Mouse (Mus musculus) MEL (cell line): ENCODE measurements at regions not wholly inside any gene's neighbourhood (a gene's known extent, or its start where the extent isn't known, plus 50 kb on each side); places are given as distances from the start of the nearest gene placed in this dataset.

Source experiments
- DNase-seq: peaks from one replicate; pipeline ENCODE4 v3.0.0; 2011; ENCODE audit warnings: low read depth, low spot score
- H3K27ac ChIP-seq: 2 replicates; pipeline ENCODE4 v1.5.1; 2012; ENCODE audit warnings: low read depth, mild to moderate bottlenecking, control low read depth, low read length, moderate library complexity; ENCODE audit not compliant: control insufficient read depth
- H3K27me3 ChIP-seq, 2 experiments: fragments of 150-350 bp in 1 of 2; sonication (generic) in 1 of 2; 2 replicates each; pipeline ENCODE4 v1.6.1; 2012; ENCODE audit warnings: low read length in 2 of 2, mild to moderate bottlenecking in 2 of 2, improper control_type of control experiment in 1 of 2, moderate library complexity in 1 of 2; ENCODE audit not compliant: insufficient read depth in 2 of 2, control insufficient read depth in 1 of 2
- H3K36me3 ChIP-seq, 2 experiments: 2 replicates each; pipeline ENCODE4 v1.6.1; 2012 to 2014; ENCODE audit warnings: low read length in 2 of 2, improper control_type of control experiment in 1 of 2, inconsistent platforms in 1 of 2, mild to moderate bottlenecking in 1 of 2; ENCODE audit not compliant: insufficient read depth in 2 of 2, control insufficient read depth in 1 of 2
- H3K4me1 ChIP-seq, 2 experiments: fragments of 150-350 bp in 1 of 2; sonication (generic) in 1 of 2; 2 replicates each; pipeline ENCODE4 v1.6.1; 2012; ENCODE audit warnings: low read length in 2 of 2, improper control_type of control experiment in 1 of 2, mild to moderate bottlenecking in 1 of 2; ENCODE audit not compliant: insufficient read depth in 2 of 2, control insufficient read depth in 1 of 2
- H3K4me3 ChIP-seq, 2 experiments: fragments of 150-350 bp in 1 of 2; sonication (generic) in 1 of 2; 2 replicates each; pipeline ENCODE4 v1.5.1; 2012; ENCODE audit warnings: low read depth in 2 of 2, low read length in 2 of 2, mild to moderate bottlenecking in 2 of 2, moderate library complexity in 2 of 2, control low read depth in 1 of 2, improper control_type of control experiment in 1 of 2; ENCODE audit not compliant: control insufficient read depth in 1 of 2, insufficient read depth in 1 of 2
- H3K79me2 ChIP-seq: 2 replicates; pipeline ENCODE4 v1.6.1; 2012; ENCODE audit warnings: mild to moderate bottlenecking, low read length, moderate library complexity; ENCODE audit not compliant: control insufficient read depth, poor library complexity, insufficient read depth
- H3K9ac ChIP-seq: 2 replicates; pipeline ENCODE4 v1.6.1; 2012; ENCODE audit warnings: low read depth, mild to moderate bottlenecking, control low read depth, low read length, moderate library complexity; ENCODE audit not compliant: control insufficient read depth, poor library complexity, severe bottlenecking
- H3K9me3 ChIP-seq: fragments of 150-350 bp; sonication (generic); replicated peaks from 2 replicates; pipeline ENCODE4 v1.6.1; 2012; ENCODE audit warnings: mild to moderate bottlenecking, low read length, improper control_type of control experiment, moderate library complexity; ENCODE audit not compliant: insufficient read depth
- BHLHE40 ChIP-seq: IDR thresholded peaks from 2 replicates; pipeline ENCODE4 v1.6.1; 2012; ENCODE audit warnings: low read depth, mild to moderate bottlenecking, inconsistent platforms, low read length, improper control_type of control experiment, borderline replicate concordance
- CHD2 ChIP-seq: IDR thresholded peaks from 2 replicates; pipeline ENCODE4 v1.6.1; 2011; ENCODE audit warnings: low read length, improper control_type of control experiment
- E2F4 ChIP-seq: IDR thresholded peaks from 2 replicates; pipeline ENCODE4 v1.6.1; 2011; ENCODE audit warnings: low read depth, low read length, improper control_type of control experiment, borderline replicate concordance
- ELF1 ChIP-seq: IDR thresholded peaks from 2 replicates; pipeline ENCODE4 v1.6.1; 2014; ENCODE audit warnings: low read depth, mild to moderate bottlenecking, inconsistent platforms, low read length, improper control_type of control experiment, moderate library complexity
- EP300 ChIP-seq, 2 experiments: IDR thresholded peaks; 2 replicates each; pipeline ENCODE4 v1.6.1; 2011; ENCODE audit warnings: improper control_type of control experiment in 2 of 2, low read length in 2 of 2, low read depth in 1 of 2, mild to moderate bottlenecking in 1 of 2
- ETS1 ChIP-seq: IDR thresholded peaks from 2 replicates; pipeline ENCODE4 v1.6.1; 2012; ENCODE audit warnings: low read depth, mild to moderate bottlenecking, inconsistent platforms, low read length, improper control_type of control experiment, moderate library complexity
- GABPA ChIP-seq: IDR thresholded peaks from 2 replicates; pipeline ENCODE4 v1.6.1; 2012; ENCODE audit warnings: low read depth, mild to moderate bottlenecking, inconsistent platforms, low read length, improper control_type of control experiment, moderate library complexity
- GATA1 ChIP-seq: IDR thresholded peaks from 2 replicates; pipeline ENCODE4 v1.6.1; 2011; ENCODE audit warnings: low read depth, low read length, improper control_type of control experiment
- HCFC1 ChIP-seq: IDR thresholded peaks from 2 replicates; pipeline ENCODE4 v1.6.1; 2012; ENCODE audit warnings: low read depth, mild to moderate bottlenecking, inconsistent platforms, low read length, improper control_type of control experiment, moderate library complexity
- JUND ChIP-seq: IDR thresholded peaks from 2 replicates; pipeline ENCODE4 v1.6.1; 2011; ENCODE audit warnings: low read depth, mild to moderate bottlenecking, improper control_type of control experiment, low read length
- KAT2A ChIP-seq: conservative IDR thresholded peaks from 2 replicates; pipeline ENCODE4 v1.6.1; 2012; ENCODE audit warnings: low read depth, low read length, improper control_type of control experiment, inconsistent platforms
- MEF2A ChIP-seq: IDR thresholded peaks from 2 replicates; pipeline ENCODE4 v1.6.1; 2014; ENCODE audit warnings: low read depth, mild to moderate bottlenecking, inconsistent platforms, low read length, improper control_type of control experiment; ENCODE audit not compliant: poor library complexity, insufficient replicate concordance, severe bottlenecking; ENCODE audit errors: extremely low read depth
- NRF1 ChIP-seq: IDR thresholded peaks from 2 replicates; pipeline ENCODE4 v1.6.1; 2014; ENCODE audit warnings: low read depth, mild to moderate bottlenecking, inconsistent platforms, low read length, improper control_type of control experiment, moderate library complexity; ENCODE audit not compliant: poor library complexity, insufficient read depth, severe bottlenecking
- POLR2AphosphoS5 ChIP-seq: IDR thresholded peaks from 2 replicates; pipeline ENCODE4 v1.6.1; 2012; ENCODE audit warnings: low read depth, borderline replicate concordance, mild to moderate bottlenecking, inconsistent platforms, low read length, moderate library complexity, mixed read lengths
- RAD21 ChIP-seq: IDR thresholded peaks from 2 replicates; pipeline ENCODE4 v1.6.1; 2011; ENCODE audit warnings: mild to moderate bottlenecking, low read depth, low read length, improper control_type of control experiment
- RCOR1 ChIP-seq: IDR thresholded peaks from 2 replicates; pipeline ENCODE4 v1.6.1; 2012; ENCODE audit warnings: low read depth, mild to moderate bottlenecking, inconsistent platforms, low read length, improper control_type of control experiment
- SIN3A ChIP-seq: IDR thresholded peaks from 2 replicates; pipeline ENCODE4 v1.6.1; 2012; ENCODE audit warnings: low read length, improper control_type of control experiment, inconsistent platforms
- SMC3 ChIP-seq: IDR thresholded peaks from 2 replicates; pipeline ENCODE4 v1.6.1; 2011; ENCODE audit warnings: low read depth, low read length, improper control_type of control experiment
- TBP ChIP-seq: IDR thresholded peaks from 2 replicates; pipeline ENCODE4 v1.8.0; 2011; ENCODE audit warnings: low read depth, low read length, improper control_type of control experiment
- TCF12 ChIP-seq: IDR thresholded peaks from 2 replicates; pipeline ENCODE4 v1.6.1; 2014; ENCODE audit warnings: low read depth, mild to moderate bottlenecking, inconsistent platforms, low read length, improper control_type of control experiment, moderate library complexity
- UBTF ChIP-seq: IDR thresholded peaks from 2 replicates; pipeline ENCODE4 v1.6.1; 2012; ENCODE audit warnings: low read depth, mild to moderate bottlenecking, inconsistent platforms, low read length, improper control_type of control experiment, moderate library complexity, borderline replicate concordance; ENCODE audit not compliant: insufficient read depth
- USF1 ChIP-seq: IDR thresholded peaks from 2 replicates; pipeline ENCODE4 v1.6.1; 2014; ENCODE audit warnings: low read depth, mild to moderate bottlenecking, inconsistent platforms, low read length, improper control_type of control experiment, moderate library complexity
- USF2 ChIP-seq, 2 experiments: IDR thresholded peaks; 2 replicates each; pipeline ENCODE4 v1.6.1; 2011 to 2012; ENCODE audit warnings: improper control_type of control experiment in 2 of 2, low read length in 2 of 2, borderline replicate concordance in 1 of 2, inconsistent platforms in 1 of 2, low read depth in 1 of 2, mild to moderate bottlenecking in 1 of 2; ENCODE audit not compliant: insufficient read depth in 1 of 2
- ZC3H11A ChIP-seq: IDR thresholded peaks from 2 replicates; pipeline ENCODE4 v1.6.1; 2012; ENCODE audit warnings: low read depth, mild to moderate bottlenecking, inconsistent platforms, low read length, improper control_type of control experiment
- ZKSCAN1 ChIP-seq: IDR thresholded peaks from 2 replicates; pipeline ENCODE4 v1.6.1; 2012; ENCODE audit warnings: low read depth, mild to moderate bottlenecking, inconsistent platforms, low read length, improper control_type of control experiment, moderate library complexity
- ZMIZ1 ChIP-seq: IDR thresholded peaks from 2 replicates; pipeline ENCODE4 v1.6.1; 2012; ENCODE audit warnings: low read depth, mild to moderate bottlenecking, inconsistent platforms, low read length, improper control_type of control experiment, moderate library complexity

GRCm38 (mm10) chr14:123133979-123134378, 150.1 kb upstream of the Tmtc4 start:
- no peak overlapping the region for H3K4me3 ChIP-seq
- TF ChIP-seq USF2 (IDR thresholded peaks at IDR 0.05; ENCODE audit: borderline replicate concordance in 1 of 2, insufficient read depth in 1 of 2, low read depth in 1 of 2, low read length in 2 of 2) (no peak), UBTF (no peak), POLR2AphosphoS5 (no peak), KAT2A (no peak), JUND (no peak), ZKSCAN1 (no peak), E2F4 (no peak), EP300 (IDR thresholded peaks at IDR 0.05; ENCODE audit: low read depth in 1 of 2, low read length in 2 of 2) (no peak), MEF2A (no peak), GATA1 (no peak), TCF12 (no peak), CHD2 (no peak), RCOR1 (no peak), NRF1 (no peak), RAD21 (no peak), ZC3H11A (no peak), ETS1 (no peak), SMC3 (no peak), HCFC1 (no peak)
- H3K9me3 ChIP-seq = no peaks in the 10 kb centered on the region
- DNase-seq = no peak
- no peak overlapping the region for H3K27ac ChIP-seq
- no peaks in the 10 kb centered on the region for H3K4me1 ChIP-seq
- no peaks in the 10 kb centered on the region for H3K79me2 ChIP-seq
- no peaks in the 10 kb centered on the region for H3K36me3 ChIP-seq
- H3K9ac ChIP-seq = no peak overlapping the region
- no peaks in the 10 kb centered on the region for H3K27me3 ChIP-seq

DNA sequence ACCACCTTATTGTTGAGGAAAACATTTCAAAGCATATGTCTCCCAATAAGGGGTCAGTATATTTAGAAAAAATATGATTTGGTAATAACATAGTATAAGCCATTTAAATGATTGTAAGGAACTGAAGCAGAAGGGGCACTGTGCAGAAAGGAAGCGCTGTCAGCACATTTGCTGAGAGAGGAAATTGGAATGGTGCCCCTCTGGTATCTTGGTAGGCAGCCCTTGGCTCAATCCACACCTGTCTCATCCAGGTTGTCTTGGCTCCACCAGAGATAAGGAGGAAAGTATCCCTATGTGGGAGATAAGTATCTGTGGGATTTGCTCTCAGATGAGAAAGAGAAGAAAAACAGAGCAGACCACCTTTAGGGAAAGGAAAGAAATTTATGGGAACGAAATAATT, 136.5 kb upstream of the Tmtc4 start:
- no peaks in the 10 kb centered on the region for H3K79me2 ChIP-seq

More for the DNA sequence above, 136.5 kb upstream of the Tmtc4 start:
- no peaks in the 10 kb centered on the region; a peak in 1 of 4 replicates for H3K27me3 ChIP-seq
- H3K4me1 ChIP-seq = no peaks in the 10 kb centered on the region
- DNase-seq = no peak
- H3K9me3 ChIP-seq = no peaks in the 10 kb centered on the region
- no peaks in the 10 kb centered on the region for H3K36me3 ChIP-seq
- H3K9ac ChIP-seq = no peak overlapping the region
- H3K27ac ChIP-seq = no peak overlapping the region
- TF ChIP-seq RAD21 (no peak), TBP (no peak), USF1 (no peak), GABPA (no peak), SMC3 (no peak), EP300 (IDR thresholded peaks at IDR 0.05; ENCODE audit: low read depth in 1 of 2, low read length in 2 of 2) (no peak), BHLHE40 (no peak), UBTF (no peak), MEF2A (no peak), TCF12 (no peak), ELF1 (no peak), ZC3H11A (no peak), SIN3A (no peak), ETS1 (no peak), E2F4 (no peak), ZMIZ1 (no peak), RCOR1 (no peak)
- no peak overlapping the region for H3K4me3 ChIP-seq
